Mouse (Mus musculus): ENCODE measurements around the gene Gpr4.

DNA sequence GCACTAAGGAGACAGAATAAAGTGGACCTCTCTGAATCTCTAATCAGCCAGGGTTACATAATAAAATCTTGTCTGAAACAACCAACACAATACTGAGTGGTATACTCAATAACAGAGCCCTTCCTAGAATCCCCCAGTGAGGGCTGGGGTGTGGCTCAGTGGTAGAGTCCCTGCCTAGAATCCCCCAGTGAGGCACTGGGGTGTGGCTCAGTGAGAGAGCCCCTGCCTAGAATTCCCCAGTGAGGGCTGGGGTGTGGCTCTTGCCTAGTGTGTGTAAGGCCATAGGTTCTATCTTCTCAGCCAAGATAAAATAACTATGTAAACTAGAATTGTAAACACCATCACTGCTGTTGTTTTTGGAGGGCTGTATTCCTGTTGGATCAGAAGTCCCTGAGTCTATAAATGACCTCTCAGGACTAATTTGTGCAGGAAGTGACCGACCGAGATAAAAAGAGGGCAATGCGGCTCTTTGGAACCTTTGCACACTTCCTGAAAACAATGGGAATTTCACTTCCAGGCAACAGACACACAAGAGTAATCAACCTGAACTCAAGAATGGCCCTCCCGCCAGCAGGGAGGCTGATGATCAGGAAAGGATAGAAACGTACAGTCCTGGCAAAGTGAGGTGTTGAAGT, 1.2 kb upstream of the Gpr4 start:
- no peak for TF ChIP-seq CTCF (IDR thresholded peaks at IDR 0.05; ENCODE audit: borderline replicate concordance, extremely low read depth, insufficient read depth, insufficient read length)
- TF ChIP-seq POLR2A (IDR thresholded peaks at IDR 0.05; ENCODE audit: borderline replicate concordance, extremely low read depth, insufficient read depth, insufficient read length, poor library complexity, severe bottlenecking): no peak
